Mouse (Mus musculus) Muller cell, postnatal 12 days (primary cell): ENCODE data around the gene Adgrf5.

ENCODE experiments used
- DNase-seq: peaks from one replicate; pipeline ENCODE4 v3.0.0-alpha.2; 2015; ENCODE audit errors: inconsistent ontology term

Adgrf5 gene

GRCm38 (mm10) chr17:43378703-43379102 is 18.5 kb downstream of the Adgrf5 start:
- DNase-seq = no peak

GRCm38 (mm10) chr17:43386331-43386730 is 26.1 kb downstream of the Adgrf5 start:
- DNase-seq = no peak

GRCm38 (mm10) chr17:43387171-43387570 is 26.9 kb downstream of the Adgrf5 start:
- no peak for DNase-seq

GRCm38 (mm10) chr17:43389256-43389655 is 29.0 kb downstream of the Adgrf5 start:
- DNase-seq = no peak

- DNase-seq = no peak
These were observed 31.9 kb downstream of the Adgrf5 start for GRCm38 (mm10) chr17:43392191-43392590.

- no peak for DNase-seq
These were observed 33.4 kb downstream of the Adgrf5 start for GRCm38 (mm10) chr17:43393669-43394068.

- DNase-seq = no peak
These were observed 35.4 kb downstream of the Adgrf5 start for GRCm38 (mm10) chr17:43395400-43396258.

- DNase-seq = no peak
These were observed 38.4 kb downstream of the Adgrf5 start for GRCm38 (mm10) chr17:43398612-43399011.

GRCm38 (mm10) chr17:43399151-43399550 is 38.9 kb downstream of the Adgrf5 start:
- DNase-seq = no peak

- DNase-seq = no peak
These were observed 40.2 kb downstream of the Adgrf5 start for GRCm38 (mm10) chr17:43400483-43400882.

- no peak for DNase-seq
These were observed 43.6 kb downstream of the Adgrf5 start for GRCm38 (mm10) chr17:43403851-43404250.

- no peak for DNase-seq
These were observed 44.2 kb downstream of the Adgrf5 start for GRCm38 (mm10) chr17:43404408-43404807.

GRCm38 (mm10) chr17:43406321-43406720 is 46.1 kb downstream of the Adgrf5 start:
- no peak for DNase-seq

GRCm38 (mm10) chr17:43407548-43407947 is 47.3 kb downstream of the Adgrf5 start:
- DNase-seq = peak; percentile 7

GRCm38 (mm10) chr17:43413182-43413581 is 52.9 kb downstream of the Adgrf5 start:
- DNase-seq = no peak

- DNase-seq = no peak
These were observed 59.0 kb downstream of the Adgrf5 start for GRCm38 (mm10) chr17:43419204-43419603.

- no peak for DNase-seq
These were observed 60.1 kb downstream of the Adgrf5 start for GRCm38 (mm10) chr17:43420381-43420780.

GRCm38 (mm10) chr17:43423953-43424352 is 63.7 kb downstream of the Adgrf5 start:
- no peak for DNase-seq

- no peak for DNase-seq
These were observed 71.4 kb downstream of the Adgrf5 start for GRCm38 (mm10) chr17:43431692-43432091.

- DNase-seq = no peak
These were observed 74.2 kb downstream of the Adgrf5 start for GRCm38 (mm10) chr17:43434485-43434884.

- no peak for DNase-seq
These were observed 91.0 kb downstream of the Adgrf5 start for GRCm38 (mm10) chr17:43451216-43451615.

GRCm38 (mm10) chr17:43458598-43458997 is 98.3 kb downstream of the Adgrf5 start:
- DNase-seq = peak; percentile 60

GRCm38 (mm10) chr17:43459737-43460230 is 99.5 kb downstream of the Adgrf5 start:
- no peak for DNase-seq
